Mouse (Mus musculus) forelimb bud, embryonic 11.5 days (tissue): ENCODE data around the gene Trim58.
A peak's percentile ranks its signal among the peaks of the same experiment; 100 is the strongest.

Source experiments
- DNase-seq: peaks from one replicate; pipeline ENCODE4 v3.0.0-alpha.2; 2012; ENCODE audit warnings: low read depth, low spot score

Trim58 gene

DNA sequence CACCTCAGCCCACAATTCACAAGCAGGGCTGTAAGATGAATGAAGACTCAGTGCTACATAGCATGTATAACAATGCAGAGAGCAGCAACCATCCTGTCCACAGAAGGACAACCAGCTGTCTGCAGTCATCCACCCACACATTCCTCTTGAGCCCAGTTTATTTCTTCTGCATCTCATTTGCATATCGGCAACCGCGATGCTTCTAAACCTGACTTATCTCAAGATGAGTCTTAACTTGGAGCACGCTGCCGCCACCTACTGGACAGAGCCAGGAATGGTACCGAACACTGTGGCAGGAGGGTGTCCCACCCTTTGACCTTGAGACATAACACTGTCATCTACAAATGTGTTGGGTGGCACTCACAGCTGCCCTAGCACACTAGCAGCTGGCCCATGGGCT, 3.1 kb downstream of the Trim58 start:
- peak; percentile 21 for DNase-seq

DNA sequence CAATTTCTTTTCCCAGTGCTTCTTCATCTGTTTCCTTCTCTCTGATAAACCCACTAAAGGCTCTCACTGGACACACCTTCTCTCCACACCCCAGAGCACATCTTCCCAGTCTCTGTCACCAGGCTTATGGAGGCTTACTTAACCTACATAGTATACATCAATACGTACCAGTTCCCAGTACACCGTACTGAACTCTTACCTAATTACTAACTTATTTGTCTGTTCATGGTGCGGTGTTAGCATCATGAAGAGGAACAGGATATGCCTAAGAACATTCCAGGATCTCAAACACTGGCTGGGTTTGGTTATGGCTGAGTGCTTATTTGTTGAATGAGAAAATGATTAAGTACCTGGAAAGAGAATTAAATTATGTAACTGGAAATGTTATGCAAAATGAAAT, 14.9 kb downstream of the Trim58 start:
- no peak for DNase-seq

DNA sequence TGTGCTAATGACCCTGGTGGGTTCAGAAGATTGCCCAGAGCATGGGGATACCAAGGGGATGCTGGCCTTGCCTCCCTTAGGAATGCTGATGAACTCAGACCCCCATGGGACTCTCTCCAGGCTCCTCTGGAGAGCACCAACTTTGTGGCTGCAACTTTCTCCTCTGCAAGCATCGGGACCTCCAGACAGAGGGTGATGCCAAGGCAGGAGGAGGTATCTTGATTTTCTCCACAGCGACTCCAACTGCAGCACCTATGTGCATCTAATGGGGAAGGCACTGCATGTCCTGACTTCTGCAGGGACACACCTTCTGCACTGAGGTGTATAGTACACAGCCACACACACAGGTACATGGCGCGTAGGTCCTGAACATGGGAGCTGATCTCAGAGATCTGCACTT, 18.3 kb downstream of the Trim58 start, which contains the start of gene Olfr322:
TSS of gene Olfr322 (plus strand) at position 187 of the 400 bp plus-strand sequence.
- no peak for DNase-seq

DNA sequence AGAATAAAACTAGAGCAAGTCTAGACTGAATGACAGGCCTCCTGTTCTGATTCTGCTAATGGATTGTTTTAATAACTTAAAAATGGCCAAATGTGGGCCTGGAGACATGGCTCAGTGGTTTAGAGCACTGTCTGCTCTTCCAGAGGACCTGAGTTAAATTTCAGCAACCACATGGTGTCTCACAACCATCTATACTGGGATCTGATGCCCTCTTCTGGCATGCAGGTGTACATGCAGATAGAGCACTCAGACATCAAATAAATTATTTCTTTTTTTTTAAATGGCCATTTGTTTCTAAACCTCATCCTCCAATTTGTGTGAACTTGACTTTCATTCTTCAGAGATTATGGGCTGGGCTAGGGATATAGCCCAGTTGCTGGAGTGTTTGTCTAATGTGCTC, 29.0 kb downstream of the Trim58 start:
- DNase-seq = no peak

DNA sequence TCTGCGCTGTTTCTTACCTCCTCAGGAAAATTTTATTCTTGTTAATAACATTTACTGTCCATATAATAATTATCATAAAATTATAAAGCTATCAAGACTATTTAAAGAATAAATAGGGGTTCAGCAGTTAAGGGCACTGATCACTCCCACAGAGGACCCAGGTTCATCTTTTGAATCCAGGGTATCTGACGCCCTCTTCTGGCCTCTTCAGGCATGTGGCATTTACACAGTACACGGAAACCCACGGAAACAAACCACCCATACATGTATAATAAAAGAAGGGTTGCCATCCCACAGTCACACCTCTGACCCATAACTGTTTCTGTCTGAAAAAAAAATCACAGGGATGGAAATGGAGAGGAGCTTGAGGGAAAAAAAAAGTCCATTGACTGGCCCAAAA, 31.6 kb downstream of the Trim58 start:
- DNase-seq = no peak

DNA sequence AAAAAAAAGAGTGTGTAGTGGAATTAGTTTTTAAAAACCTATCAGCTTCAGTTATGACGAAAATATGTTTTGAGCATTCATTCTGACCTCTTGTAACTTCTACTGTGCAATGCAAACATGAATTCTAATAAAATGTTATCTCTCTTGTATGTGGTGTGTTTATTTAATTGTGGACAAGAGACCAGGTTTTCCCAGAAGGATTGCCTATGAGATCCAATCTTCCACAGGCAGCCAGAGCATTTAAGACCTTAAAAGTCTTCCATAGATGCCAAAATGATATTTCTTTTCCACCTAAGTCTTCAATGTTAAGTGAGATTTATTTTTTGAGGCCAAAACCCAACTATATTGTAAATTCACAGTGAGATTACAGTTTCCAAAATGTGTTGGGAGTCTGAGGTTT, 40.5 kb downstream of the Trim58 start, which contains the start of gene Olfr320:
TSS of gene Olfr320 (plus strand) at position 301 of the 400 bp plus-strand sequence.
- DNase-seq = no peak

DNA sequence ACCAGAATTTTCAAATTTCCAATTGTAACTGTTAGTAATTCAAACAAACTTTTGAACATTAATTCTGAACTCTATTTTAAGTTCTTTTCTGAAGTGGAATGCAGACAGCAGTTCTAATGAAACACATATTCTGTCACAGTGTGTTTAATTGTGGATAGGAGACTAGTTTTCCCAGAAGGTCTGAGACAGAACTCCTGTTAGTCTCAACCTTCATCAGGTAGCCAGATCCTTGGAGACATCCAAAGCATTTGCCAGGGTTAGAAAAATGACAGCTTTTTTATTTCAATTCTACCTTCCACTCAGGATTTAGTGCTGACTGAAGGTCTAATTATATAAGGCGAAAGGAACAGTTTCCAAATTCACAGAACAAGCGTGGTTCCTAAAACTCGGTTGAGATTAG, 58.6 kb downstream of the Trim58 start, which contains the start of gene Olfr319:
TSS of gene Olfr319 (plus strand) at position 301 of the 400 bp plus-strand sequence.
- DNase-seq = no peak
